Mouse (Mus musculus) liver, embryonic 14.5 days (tissue): ENCODE measurements around the gene Angptl2. TPM values are rescaled to one million over a fixed set of nuclear protein-coding genes. Genes with fewer than 3 reads are reported as not detected.

ENCODE experiments used
- ATAC-seq: fragments of 200-750 bp; cut with Nextera tagmentation; 2 replicates; pipeline ENCODE4 v1.8.0; 2017; ENCODE audit warnings: moderate number of reproducible peaks, mild to moderate bottlenecking, moderate library complexity; ENCODE audit not compliant: insufficient read depth
- DNase-seq, 3 experiments: peaks; one replicate each; pipeline ENCODE4 v3.0.0-alpha.2; 2012 to 2013; ENCODE audit warnings: low read depth in 3 of 3, low spot score in 3 of 3
- H3K27ac ChIP-seq: fragments of 300-500 bp; sonication (generic); 2 replicates; pipeline ENCODE4 v1.5.1; 2014; ENCODE audit warnings: moderate library complexity, mild to moderate bottlenecking, control low read depth, inconsistent platforms
- H3K27me3 ChIP-seq: fragments of 300-500 bp; sonication (generic); 2 replicates; pipeline ENCODE4 v1.6.1; 2014; ENCODE audit warnings: mild to moderate bottlenecking, low read length, moderate library complexity; ENCODE audit not compliant: control insufficient read depth, insufficient read depth
- H3K36me3 ChIP-seq: fragments of 300-500 bp; sonication (generic); replicated peaks from 2 replicates; pipeline ENCODE4 v1.6.1; 2014; ENCODE audit warnings: low read depth; ENCODE audit not compliant: control insufficient read depth, insufficient read depth
- H3K4me1 ChIP-seq, 2 experiments: fragments of 200-500 bp in 1 of 2; fragments of 300-500 bp in 1 of 2; sonication (generic) in 1 of 2; replicated peaks; 2 replicates each; pipeline ENCODE4 v1.6.1; 2012 to 2014; ENCODE audit warnings: antibody characterized with exemption in 1 of 2, inconsistent platforms in 1 of 2, low read length in 1 of 2; ENCODE audit not compliant: control insufficient read depth in 2 of 2, insufficient read depth in 2 of 2
- H3K4me2 ChIP-seq: fragments of 300-500 bp; sonication (generic); 2 replicates; pipeline ENCODE4 v1.6.1; 2014; ENCODE audit warnings: low read depth, mild to moderate bottlenecking, control low read depth, moderate library complexity
- H3K4me3 ChIP-seq, 2 experiments: fragments of 200-500 bp in 1 of 2; fragments of 300-500 bp in 1 of 2; sonication (generic) in 1 of 2; 2 replicates each; pipeline ENCODE4 v1.5.1; 2012 to 2014; ENCODE audit warnings: low read depth in 2 of 2, low read length in 2 of 2, mild to moderate bottlenecking in 2 of 2, control low read depth in 1 of 2, inconsistent platforms in 1 of 2, moderate library complexity in 1 of 2; ENCODE audit not compliant: insufficient read depth in 1 of 2
- H3K9ac ChIP-seq: fragments of 300-500 bp; sonication (generic); replicated peaks from 2 replicates; pipeline ENCODE4 v1.6.1; 2014; ENCODE audit warnings: mild to moderate bottlenecking, control low read depth, moderate library complexity
- H3K9me3 ChIP-seq: fragments of 300-500 bp; sonication (generic); 2 replicates; pipeline ENCODE4 v1.6.1; 2016; ENCODE audit warnings: low read length, mixed read lengths; ENCODE audit not compliant: control insufficient read depth
- CTCF ChIP-seq: IDR thresholded peaks from 2 replicates; pipeline ENCODE4 v1.5.1; 2016; ENCODE audit warnings: antibody characterized with exemption, low read depth, control low read depth
- EP300 ChIP-seq: IDR thresholded peaks from 2 replicates; pipeline ENCODE4 v1.6.1; 2016; ENCODE audit warnings: antibody characterized with exemption, low read depth
- WGBS: fragments of 180-500 bp; shearing (Covaris S2); extraction: QIAGEN DNeasy Blood & Tissue Kit; methylation state at CpG from one replicate; pipeline ENCODE4 v1.1.7; 2014; ENCODE audit not compliant: insufficient replicate concordance; 5-methylcytosine and 5-hydroxymethylcytosine counted together
- polyA plus RNA-seq, 2 experiments: library from polyadenylated mRNA; depleted of rRNA in 1 of 2; stranded (reverse) in 1 of 2; unstranded in 1 of 2; fragments of >200 nt; fragmentation: Nextera tagmentation in 1 of 2; extraction: Ambion mirVana in 1 of 2; gene quantifications; 2 replicates each; pipeline versions ENCODE4 v1.2.1 to v1.2.3; 2012 to 2014

The Angptl2 gene
- polyA plus RNA-seq, 2 experiments, result 1.3 to 1.8 TPM

DNA sequence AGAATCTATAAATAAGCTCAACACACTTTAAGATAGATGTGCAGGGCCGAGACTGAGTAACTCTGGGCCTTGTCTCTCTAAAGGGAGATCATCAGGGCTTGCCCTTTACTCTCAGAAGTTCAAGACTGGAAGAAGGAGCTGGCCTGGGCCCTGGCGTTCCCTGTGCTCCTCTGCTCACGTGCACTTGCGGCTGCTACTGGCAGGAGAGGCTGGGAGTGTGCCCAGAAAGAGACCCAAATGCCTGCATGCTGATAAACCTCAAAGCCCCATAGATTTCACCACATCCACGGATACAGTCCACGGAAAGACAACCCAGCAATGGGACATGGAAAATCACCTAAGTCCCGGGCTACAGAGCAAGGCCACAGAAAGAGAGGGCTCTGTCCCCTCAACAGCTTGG lies 29.4 kb upstream of the Angptl2 start:
- no peaks in the 10 kb centered on the region for H3K9me3 ChIP-seq
- H3K4me3 ChIP-seq, result no peak overlapping the region
- 63% methylated on average over 7 of the region's 7 CpGs for WGBS
- TF ChIP-seq EP300 (no peak), CTCF (no peak)
- DNase-seq, result no peak
- no peak for ATAC-seq
- H3K9ac ChIP-seq, result no peak overlapping the region
- no peak overlapping the region for H3K4me2 ChIP-seq
- no peaks in the 10 kb centered on the region for H3K27me3 ChIP-seq
- no peak overlapping the region for H3K27ac ChIP-seq
- no peaks in the 10 kb centered on the region for H3K4me1 ChIP-seq
- H3K36me3 ChIP-seq, result no peaks in the 10 kb centered on the region

DNA sequence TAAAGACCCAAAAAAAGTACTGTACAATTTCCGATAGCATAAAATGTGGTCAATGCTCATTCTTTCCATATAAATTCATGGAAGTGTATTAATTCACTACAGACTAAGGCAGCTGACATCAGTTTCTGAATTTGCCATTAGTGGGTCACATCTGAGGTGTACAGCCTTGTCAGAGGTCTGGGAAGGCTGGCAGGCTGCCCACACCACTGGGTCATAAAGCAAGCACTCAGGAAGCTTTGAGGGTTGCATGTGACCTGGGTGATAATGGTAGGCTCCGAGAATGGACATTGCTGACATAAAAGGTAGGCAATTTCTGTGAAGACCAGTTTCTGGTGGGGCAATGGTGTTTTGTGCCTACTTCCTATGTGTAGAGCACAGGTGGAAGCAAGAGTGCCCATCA lies 28.0 kb upstream of the Angptl2 start:
- H3K36me3 ChIP-seq, result no peaks in the 10 kb centered on the region
- H3K4me1 ChIP-seq, result no peaks in the 10 kb centered on the region
- 64% methylated on average over 2 of the region's 2 CpGs for WGBS
- H3K27ac ChIP-seq, result no peak overlapping the region
- no peak for TF ChIP-seq EP300
- TF ChIP-seq CTCF, result no peak
- ATAC-seq (no peak), DNase-seq (no peak)
- H3K4me3 ChIP-seq, result no peak overlapping the region
- no peaks in the 10 kb centered on the region for H3K9me3 ChIP-seq
- H3K9ac ChIP-seq, result no peak overlapping the region
- no peaks in the 10 kb centered on the region for H3K27me3 ChIP-seq
- no peak overlapping the region for H3K4me2 ChIP-seq

DNA sequence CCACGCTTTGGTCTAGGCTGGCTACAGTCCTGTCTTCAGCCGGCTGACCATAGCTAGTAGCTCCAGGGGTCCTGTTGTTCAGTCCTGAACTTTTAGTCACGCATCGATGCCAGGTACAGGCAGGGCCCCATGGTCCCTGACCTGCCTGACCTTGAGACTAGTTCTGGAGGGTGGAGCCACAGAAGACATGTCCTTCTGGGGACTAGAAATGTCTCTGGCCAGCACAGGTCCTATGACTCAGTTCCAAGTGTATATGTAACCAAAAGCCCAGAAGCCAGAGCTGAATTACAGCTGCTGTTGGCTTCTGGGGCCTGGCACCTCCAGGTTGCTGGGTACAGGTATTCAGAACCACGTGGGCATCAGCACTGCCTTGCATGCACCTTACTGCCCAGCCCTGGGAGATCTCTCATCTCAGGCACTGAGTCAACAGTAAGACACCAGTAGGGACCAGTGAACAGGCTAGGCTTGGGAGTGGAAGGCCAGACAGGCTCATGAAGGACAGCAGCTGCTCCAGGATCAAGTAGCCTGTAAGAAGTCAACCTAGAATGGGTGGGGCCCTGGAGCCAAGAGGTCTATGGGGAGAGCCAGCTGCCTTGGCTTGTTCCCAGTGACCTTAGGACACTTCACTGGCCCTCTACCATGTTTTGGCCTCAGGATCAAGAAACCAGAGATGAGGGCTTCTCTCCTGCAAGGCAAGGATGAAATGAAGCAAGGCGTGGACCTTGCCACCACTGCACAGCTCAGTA lies 26.8 kb upstream of the Angptl2 start:
- Histone ChIP-seq H3K4me3 (no peak overlapping the region), H3K4me1 (no peaks in the 10 kb centered on the region), H3K4me2 (no peak overlapping the region), H3K36me3 (no peaks in the 10 kb centered on the region), H3K27ac (no peak overlapping the region), H3K9me3 (no peaks in the 10 kb centered on the region), H3K9ac (no peak overlapping the region), H3K27me3 (no peaks in the 10 kb centered on the region)
- ATAC-seq (no peak), DNase-seq (no peak)
- 69% methylated on average over 6 of the region's 6 CpGs for WGBS
- no peak for TF ChIP-seq CTCF

GRCm38 (mm10) chr2:33189976-33190375 lies 25.9 kb upstream of the Angptl2 start:
- no peak overlapping the region for H3K27ac ChIP-seq
- no peaks in the 10 kb centered on the region for H3K27me3 ChIP-seq
- no peak overlapping the region for H3K9ac ChIP-seq
- no peaks in the 10 kb centered on the region for H3K9me3 ChIP-seq
- no peak overlapping the region for H3K4me3 ChIP-seq
- no peaks in the 10 kb centered on the region for H3K4me1 ChIP-seq
- ATAC-seq, result no peak
- no peak for DNase-seq
- TF ChIP-seq CTCF (no peak), EP300 (no peak)
- WGBS, result 65% methylated on average over 3 of the region's 3 CpGs
- no peak overlapping the region for H3K4me2 ChIP-seq
- no peaks in the 10 kb centered on the region for H3K36me3 ChIP-seq

- Histone ChIP-seq H3K27me3 (no peaks in the 10 kb centered on the region), H3K9ac (no peak overlapping the region), H3K27ac (no peak overlapping the region), H3K36me3 (no peaks in the 10 kb centered on the region), H3K4me2 (no peak overlapping the region), H3K9me3 (no peaks in the 10 kb centered on the region), H3K4me1 (peaks cover 0 to 4% of the 10 kb centered on the region in 2 experiments; a peak in 1 of 4 replicates), H3K4me3 (no peak overlapping the region)
- DNase-seq (no peak), ATAC-seq (no peak)
- TF ChIP-seq EP300, result no peak
- TF ChIP-seq CTCF, result no peak
- WGBS, result 50% methylated on average over 14 of the region's 14 CpGs
Observed at GRCm38 (mm10) chr2:33200368-33201068, 15.4 kb upstream of the Angptl2 start.
